Mouse (Mus musculus): ENCODE results near the gene Sept9.

Sept9 gene

DNA sequence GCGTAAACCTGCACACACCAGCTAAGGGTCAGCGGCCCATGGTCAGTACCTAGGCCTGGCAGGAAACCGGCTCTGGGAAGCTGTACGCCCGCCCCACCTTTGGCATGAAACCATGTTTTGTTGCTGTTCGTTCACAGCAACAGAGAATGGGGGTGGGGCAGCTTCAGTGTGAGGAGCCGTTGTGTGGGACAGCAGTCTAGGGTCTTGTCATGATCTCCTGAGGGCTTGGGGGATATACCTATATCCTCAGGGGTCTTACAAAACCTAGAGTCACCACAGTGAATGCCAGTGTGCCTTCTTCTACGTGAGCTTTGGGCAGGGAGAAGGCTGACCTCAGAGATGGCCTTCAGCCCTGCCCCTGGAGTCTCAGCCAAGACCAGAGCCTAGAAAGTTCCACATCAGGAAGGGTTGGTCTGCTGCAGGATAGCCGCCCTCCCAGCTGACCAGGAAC lies 47.5 kb downstream of the Sept9 start:
- no peak for DNase-seq (ENCODE audit: low spot score)

DNA sequence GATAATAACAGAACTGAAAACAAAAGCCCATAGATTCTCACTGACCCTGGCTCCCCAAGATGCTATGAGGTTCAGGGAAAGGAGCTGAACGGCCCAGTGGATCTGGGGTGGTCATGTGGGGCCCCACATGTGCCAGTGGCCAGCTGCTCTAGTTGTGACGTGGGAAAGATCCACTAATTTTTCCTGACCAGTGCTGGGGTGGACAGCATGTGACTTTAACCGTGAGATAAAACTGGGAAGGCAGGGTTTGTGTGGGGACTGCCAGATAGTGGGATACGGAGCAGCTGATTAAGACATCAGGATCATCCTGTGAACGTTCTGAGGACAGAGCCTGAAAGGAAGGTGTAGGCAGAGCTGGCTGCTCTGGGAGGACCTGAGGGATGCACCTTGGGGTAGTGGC lies 48.1 kb downstream of the Sept9 start:
- no peak for DNase-seq (ENCODE audit: low spot score)

DNA sequence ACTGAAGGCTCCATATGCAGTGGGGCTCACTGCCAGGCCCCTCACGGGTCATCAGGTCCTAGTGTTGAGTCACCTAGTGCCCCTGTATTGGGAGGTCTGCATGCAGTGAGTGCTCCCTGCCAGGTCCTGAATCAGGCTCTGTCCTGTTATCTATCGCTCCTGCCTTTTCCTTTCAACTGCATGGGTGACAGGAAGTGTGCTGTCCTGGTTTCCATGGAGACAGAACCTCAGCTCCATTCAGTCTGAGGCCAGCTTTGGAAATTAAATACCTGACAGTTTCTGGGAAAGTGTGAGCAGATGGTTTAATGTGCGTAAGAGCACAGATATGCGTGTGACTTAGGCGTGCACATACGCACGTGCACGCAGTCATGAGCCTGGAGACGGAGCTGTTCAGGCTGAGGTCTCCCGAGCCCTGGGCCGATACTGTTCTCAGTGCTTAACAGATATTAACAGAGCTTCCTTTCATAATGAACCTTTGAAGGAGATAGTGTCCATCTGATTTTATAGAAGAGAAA lies 49.3 kb downstream of the Sept9 start:
- DNase-seq (ENCODE audit: low spot score): no peak

DNA sequence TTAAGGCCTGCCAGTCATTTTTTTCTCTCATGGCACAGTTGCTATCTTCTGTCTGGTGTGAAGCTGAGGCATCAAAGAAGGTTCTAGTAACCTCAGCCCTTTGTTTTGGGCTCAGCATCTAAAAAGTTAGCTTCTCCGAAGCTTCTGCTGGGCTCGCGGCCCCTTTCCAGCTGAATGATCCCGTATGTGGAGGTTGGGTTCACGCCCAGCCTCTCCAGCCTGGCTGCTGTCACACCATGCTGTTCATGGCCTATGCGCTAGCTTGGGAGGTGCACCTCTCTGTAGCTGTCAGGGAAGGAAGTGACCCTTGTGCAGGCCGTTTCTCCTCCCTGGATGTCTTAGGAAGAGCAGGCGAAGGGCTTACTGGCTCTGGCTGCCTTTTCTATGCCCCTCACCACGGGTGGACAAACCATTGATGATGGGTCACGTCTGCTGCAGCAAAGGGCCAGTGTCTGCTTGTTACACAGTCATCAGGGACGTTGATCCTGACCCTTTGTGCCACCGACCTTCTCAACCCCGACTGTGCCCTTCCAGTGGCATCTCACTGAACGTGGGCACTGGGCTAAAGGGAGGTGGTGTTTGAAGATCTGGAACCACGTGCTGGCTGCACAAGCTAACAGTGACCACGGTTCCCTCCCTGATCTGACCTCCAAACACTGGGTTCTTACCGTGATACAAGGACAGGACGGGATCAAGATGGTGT lies 50.0 kb downstream of the Sept9 start:
- no peak for DNase-seq (ENCODE audit: low spot score)

DNA sequence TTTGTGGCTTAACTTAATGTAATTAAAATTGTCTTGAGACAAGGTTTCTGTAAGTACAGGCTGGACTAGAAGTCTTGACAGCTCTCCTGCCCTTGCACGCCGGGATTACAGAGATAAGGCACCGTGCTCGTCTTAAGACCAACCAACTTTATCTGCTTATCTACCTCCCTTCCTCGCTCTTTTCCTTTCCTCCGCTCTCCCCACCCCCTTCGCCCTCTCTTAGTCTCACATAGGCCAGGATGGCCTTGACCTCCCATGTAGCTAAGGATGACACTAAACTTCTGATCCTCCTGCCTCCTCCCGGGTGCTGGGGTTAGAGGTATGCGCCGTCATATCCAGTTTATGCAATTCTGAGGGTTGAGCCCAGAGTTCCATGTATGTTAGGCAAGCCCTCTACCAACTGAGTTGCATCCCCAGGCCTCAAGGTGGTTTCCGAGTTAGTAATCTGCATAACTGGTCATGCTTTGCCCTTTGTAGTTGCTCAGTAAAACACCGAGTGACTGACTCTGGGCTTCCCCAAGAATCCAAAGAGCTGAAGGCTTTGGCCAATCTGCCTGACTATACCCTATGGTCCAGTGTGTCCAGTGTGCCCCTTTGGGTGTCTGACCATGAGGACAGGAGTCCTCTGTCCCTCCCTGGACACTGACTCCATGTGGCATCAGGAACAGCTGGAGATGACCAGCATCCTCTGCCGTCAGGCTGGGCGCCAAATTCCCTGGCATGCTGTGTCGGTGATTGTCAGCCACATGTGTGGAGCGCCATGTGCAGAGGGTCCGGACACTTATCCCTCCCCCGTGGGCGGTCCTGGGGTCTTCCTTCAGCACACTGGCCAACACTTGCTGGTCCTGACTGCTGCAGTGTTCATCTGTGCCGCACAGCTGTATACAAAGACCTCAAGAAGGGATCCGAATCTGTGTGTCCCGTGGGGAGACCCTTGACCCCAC lies 50.8 kb downstream of the Sept9 start:
- no peak for DNase-seq (ENCODE audit: low spot score)

DNA sequence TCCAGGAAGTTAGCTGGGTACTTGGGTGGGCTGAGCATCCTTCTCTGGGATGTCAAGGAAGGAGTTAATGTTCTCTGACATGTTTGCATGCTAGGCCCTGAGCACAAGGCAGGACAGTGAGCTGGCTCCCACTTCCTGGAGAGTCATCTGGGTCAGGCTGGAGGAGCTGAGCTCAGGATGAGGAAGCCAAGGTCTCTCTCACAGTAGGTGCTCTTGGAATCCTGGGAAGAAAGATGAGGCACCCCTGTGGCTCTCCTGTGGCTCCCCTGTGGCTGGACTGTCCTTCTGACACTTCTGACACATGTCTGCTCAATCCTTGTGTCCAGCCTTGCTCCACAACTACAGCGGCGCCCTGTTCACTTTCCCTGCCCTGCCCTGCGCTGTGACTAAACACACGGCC lies 52.3 kb downstream of the Sept9 start:
- no peak for DNase-seq (ENCODE audit: low spot score)

DNA sequence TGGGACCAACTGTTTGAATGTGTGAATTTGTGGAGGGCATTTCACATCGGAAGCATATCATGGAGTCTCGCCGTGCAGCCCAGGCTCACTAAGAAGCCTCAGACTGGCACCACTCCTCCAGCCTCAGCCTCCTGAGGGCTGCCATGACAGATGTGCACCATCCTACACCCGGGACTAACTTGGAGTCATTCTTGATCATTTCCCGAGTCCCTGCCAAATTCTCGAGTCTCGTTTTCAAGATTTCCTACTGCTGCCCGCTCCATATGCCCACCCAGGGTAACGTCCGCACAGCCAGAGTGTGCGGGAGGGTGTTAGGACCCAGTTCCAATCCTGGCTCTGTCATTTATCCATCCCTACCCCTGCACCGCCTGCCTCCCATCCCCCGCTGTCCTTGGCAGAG lies 53.4 kb downstream of the Sept9 start:
- DNase-seq (ENCODE audit: low spot score): no peak

DNA sequence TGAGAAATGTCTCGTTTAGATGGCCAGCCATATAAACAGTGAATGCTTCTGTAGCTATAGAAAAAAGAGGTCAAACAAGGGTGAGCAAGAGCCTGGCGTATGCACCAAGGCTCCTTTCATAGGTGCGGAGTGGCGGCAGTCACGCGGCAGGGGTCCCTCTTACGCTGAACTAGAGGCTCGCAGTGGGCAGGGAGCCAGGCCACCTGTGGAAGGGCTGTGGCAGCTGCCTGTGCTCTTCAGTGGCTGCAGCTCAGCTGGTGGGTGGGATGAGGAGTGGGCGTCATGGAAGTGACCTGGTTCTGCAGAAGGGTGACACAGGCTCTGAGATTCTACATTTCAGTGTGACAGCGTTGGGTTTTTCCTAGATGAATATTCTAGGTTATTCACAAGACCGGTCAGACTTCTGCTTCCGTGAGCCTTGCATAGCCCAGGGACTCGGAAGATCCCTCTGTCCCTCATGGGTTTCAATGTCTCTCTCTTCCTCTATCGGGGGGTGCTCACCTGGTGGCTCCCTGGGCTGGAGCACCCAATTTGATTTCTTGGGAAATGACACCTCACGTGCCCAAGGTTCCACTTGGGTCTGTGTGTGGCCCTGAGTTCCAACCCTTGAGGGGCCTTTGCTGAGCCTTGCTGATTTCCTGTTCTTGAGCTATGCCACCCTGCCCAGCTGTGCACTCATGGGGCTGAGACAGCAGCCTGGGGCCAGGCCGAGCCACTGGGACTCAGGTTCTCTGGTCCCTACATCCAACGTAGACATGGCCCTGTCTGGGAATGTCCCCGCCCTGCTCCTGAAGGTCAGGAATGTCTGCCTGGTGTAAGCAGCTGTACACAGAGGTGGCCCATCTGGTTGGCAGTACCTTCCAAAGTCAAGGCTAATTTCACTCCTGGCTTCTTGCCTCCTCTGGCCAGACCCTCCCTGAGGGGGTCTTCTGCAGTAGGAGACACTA lies 55.0 kb downstream of the Sept9 start:
- no peak for DNase-seq (ENCODE audit: low spot score)

DNA sequence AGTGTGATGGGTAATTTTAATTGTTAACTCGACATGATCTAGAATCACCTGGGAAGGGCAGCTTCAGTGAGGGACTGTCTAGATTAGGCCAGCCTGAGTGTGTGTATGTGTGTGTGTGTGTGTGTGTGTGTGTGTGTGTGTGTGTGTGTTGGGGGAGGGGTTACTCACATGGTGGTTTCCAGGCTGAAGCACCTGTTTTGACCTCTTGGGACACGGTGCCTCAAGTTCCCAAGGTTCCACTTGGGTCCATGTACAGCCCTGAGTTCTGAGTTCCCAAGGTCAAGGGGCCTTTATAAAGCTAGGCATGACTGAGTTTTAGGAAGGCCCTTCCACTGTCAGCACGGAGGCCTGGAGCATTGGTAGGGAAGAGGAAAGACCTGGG lies 55.6 kb downstream of the Sept9 start:
- DNase-seq (ENCODE audit: low spot score): no peak

DNA sequence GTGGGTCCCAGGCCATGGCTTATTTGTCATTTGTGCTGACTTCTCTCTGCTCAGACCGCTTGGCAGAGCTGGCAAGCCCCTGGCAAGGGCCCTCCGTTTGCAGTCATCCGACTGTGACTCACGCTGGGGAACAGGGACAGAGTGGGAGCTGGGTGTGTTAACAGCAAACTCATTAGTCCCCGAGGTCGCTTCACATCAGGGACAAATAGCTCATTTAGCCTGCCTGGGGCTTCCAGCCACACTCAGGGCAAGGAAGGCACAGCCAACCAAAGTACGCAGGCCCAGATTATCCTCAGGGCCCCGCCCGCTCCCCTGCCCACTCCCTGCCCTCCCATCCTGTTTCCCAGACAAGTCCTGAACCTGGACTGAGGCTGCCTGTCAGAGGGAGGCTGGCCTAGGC lies 56.6 kb downstream of the Sept9 start:
- DNase-seq (ENCODE audit: low spot score): no peak

DNA sequence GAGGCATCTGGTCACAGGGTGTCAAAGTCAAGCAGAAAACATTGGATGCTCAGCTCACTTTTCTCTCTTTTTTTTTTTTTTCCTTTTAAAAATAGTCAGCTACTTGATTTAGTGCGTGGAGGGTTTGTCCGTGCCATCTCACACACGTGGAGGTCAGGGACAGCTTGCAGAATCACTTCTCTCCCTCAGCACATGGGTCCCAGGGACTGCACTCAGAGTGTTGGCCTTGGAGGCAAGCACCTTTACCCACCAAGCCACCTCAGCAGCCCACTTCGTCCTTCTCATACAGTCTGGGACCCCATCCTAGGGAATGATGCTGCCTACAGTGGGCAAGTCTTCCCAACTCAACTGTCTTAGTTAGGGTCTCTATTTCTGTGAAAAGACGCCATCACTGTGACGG lies 57.4 kb downstream of the Sept9 start:
- no peak for DNase-seq (ENCODE audit: low spot score)

DNA sequence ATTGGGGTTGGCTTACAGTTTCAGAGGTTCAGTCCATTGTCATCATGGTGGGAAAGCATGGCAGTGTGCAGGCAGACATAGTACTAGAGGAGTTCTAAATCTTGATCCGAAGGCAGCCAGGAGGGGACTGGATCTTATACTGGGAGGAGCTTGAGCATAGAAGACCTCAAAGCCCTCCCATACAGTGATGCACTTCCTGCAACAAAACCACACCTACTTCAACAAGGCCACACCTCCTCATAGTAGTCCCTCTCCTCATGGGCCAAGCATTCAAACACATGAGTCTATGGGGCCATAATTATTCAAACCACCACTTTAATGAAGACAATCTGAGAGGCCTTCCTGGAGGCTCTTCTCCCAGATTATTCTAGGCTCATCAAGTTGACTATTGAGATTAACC lies 57.8 kb downstream of the Sept9 start:
- no peak for DNase-seq (ENCODE audit: low spot score)

DNA sequence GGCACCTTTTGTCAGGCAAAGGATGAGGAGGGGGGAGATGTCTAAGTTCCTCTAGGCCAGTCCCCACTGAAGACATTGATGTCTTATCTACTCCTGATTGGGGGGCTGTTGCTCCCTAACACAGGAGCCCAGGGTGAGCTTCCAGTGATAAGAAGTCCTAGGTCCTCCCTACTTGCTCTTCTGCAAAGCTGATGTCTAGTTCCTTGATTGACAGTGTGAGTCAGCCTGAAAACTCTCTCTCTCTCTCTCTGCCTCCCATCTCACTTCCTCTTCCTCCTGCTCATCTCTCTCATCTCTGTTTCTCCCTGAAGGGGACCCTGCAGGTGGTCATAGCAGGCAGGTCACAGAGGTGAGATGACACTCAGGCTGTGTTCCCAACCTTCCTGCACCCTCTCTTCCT lies 58.4 kb downstream of the Sept9 start:
- no peak for DNase-seq (ENCODE audit: low spot score)

DNA sequence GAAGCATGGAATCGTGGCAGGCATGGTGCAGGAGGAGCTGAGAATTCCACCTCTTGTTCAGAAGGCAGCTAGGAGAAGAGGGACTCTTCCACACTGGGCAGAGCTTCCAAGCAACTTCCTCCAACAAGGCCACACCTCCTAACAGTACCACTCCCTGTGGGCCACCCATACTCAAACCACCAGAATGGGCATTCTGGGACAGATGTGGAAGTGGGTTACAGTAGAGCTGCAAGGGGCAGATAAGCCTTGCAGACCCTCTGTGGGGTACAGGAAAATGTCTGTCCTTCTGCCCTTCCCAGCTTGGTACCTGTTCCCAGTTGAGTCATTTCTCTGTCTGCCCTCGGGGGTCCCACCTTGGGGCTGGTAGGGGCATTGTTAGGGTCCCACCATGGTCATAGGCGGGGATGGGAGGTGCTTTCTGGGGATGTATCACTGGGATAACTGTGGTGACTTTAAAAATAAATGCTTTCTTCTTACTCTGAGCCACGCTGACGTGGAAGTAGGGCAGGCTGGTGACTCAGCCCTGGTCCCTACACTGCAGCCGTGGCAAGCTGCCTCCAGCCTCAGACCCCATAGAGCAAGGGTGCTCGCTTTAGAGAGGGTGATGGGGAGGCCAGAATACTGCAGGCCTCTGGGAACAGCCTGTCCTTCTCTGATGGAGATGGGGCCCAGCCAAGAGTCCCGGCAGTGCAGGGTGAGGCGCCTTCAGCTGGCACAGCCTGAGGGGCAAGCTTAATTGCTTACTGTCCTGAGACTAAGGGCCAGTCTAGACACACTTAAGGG lies 59.9 kb downstream of the Sept9 start:
- DNase-seq (ENCODE audit: low spot score): no peak

DNA sequence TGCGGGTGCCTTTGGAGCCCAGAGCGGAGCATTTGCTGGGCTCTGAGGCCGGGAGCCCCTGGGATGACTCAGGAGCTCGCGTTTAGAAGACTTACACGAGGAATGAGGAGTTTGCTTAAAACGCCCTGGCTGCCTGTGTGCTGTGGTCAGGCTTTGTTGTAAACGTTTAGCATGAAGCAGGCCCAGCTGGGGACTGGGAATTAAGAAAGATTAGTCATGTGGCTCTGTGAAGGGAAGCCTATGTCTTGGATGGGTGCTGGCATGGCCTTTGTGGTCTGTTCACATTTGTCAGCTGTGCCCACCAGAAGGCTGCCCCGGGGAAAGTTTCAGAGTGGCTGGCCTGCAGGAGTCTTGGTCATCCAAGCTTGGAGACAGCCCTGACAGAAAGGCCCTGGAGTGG lies 61.2 kb downstream of the Sept9 start:
- DNase-seq (ENCODE audit: low spot score): no peak

DNA sequence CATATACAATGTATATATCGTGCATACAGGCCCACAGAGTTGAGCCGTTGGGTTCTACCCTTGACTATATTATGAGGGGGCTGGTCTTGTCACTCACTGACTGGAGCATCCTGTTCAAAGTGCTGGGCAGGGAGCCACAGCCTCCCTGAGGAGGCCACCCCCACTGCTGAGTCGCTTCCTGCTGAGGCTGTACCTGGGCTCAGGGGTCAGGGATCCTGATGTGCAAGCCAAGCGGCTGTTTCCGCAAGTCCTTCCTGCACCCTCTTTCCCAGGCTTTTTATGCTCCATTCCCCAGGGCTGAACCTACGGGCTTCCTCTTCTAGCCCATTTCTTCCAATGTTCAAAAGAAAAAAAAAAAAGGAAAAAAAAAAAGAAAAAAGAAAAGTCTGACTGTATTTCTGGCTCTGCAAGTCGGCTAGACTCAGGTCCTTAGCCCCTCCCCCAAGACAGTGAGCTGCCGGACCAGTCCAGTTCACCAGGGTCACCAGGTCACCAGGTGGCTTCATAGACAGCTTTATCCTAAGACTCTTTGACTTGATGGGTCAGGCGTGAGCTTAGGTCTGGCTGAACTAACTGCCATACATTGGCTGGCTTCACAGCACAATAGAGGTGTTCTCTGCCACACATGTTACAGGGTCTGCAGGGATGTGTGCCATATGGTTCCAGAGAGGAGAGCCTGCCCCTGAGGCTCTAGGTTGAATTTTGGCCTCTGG lies 63.8 kb downstream of the Sept9 start:
- DNase-seq (ENCODE audit: low spot score): no peak

DNA sequence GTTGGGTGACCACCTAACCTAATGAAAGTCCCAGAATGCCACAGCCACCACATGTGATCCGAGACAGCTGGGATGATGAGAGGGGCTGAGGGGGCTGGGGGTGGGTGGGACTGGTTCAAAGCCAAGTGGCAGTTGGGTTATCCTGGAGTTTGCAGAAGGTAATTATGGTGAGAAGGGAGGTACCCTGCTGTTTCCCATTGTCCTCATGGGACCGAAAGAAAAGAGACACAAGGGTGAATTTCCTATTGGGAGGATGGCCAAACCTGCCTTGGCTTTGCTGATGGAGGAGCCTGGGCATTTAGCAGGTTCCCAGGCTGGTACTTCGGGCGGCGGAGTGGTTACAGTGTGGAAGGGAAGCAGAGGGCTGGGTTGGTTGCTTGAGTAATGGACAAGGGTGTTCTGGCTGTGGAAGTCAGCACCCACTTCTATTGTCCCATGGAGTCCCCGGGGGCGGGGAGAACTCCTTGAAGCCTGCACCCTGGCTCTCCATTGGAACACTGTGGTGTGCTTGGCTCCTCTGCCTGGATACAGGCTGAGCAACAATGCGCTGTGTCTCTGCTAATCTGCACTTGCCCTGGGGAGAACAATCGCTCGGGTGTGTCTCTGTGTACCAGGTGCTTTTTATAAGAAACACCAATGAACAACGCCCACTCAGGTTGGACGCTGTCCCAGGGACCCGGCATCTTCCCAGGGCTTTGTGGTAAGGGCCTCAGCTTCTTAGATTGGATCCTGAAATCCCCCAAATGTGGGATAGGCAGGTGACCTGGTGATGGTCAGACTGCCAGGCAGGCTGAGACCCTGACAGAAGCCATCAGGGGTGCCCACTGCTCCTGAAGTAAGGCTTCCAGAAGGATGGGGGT lies 64.9 kb downstream of the Sept9 start:
- DNase-seq (ENCODE audit: low spot score): no peak

DNA sequence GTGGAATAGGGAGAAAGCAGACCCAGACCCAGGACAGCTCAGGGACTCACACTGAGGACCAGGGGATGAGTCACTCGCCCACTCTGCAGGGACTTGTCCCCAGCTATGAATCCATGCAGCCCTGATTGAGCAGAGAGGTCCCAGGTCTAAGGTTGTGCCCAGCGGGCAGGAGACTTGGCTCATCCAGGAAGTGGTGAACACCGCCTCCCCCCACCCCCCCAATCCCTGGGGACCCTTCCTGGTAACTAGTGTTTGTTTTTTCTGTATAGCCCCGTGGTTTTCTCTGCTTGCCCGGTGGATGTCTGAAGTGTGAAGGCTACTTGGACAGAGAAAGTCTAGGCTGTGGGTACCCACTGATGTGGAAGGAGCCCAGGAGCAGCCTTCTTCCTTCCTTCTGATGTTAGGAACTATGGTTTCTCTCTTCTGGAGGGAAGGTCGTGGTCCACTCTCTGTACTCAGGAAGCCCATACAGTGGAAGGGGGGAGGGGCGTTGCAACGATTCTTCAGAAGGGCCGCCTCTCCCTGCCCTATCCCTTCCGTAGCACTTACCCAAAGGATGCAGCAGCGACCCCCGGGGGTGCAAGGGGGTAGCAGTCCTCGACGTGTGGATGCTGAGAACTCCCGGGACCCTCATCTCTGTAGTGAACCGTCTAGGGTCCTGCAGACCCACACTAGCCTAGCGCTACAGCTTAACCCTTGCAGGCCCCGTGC lies 66.0 kb downstream of the Sept9 start:
- no peak for DNase-seq (ENCODE audit: low spot score)

All from c-Kit-positive CD71-positive TER-119-positive erythroid progenitor cells, embryonic 14.5 days (primary cell).